Mouse (Mus musculus) c-Kit-positive CD71-positive TER-119-positive erythroid progenitor cells, embryonic 14.5 days (primary cell): ENCODE data around the gene Trappc3.

Experiments used
- DNase-seq: peaks from one replicate; pipeline ENCODE4 v3.0.0-alpha.2; 2013; ENCODE audit warnings: low spot score

Trappc3 gene

GRCm38 (mm10) chr4:126251655-126252254, 10.4 kb upstream of the Trappc3 start:
- no peak for DNase-seq

GRCm38 (mm10) chr4:126252411-126253237, 9.5 kb upstream of the Trappc3 start:
- no peak for DNase-seq

GRCm38 (mm10) chr4:126253637-126254272, 8.4 kb upstream of the Trappc3 start:
- DNase-seq = no peak

- no peak for DNase-seq
Measured at GRCm38 (mm10) chr4:126254315-126255112, 7.6 kb upstream of the Trappc3 start.

GRCm38 (mm10) chr4:126255113-126256001, 6.8 kb upstream of the Trappc3 start:
- no peak for DNase-seq

GRCm38 (mm10) chr4:126256131-126256791, 5.9 kb upstream of the Trappc3 start, which contains the start of gene Map7d1:
Gene Map7d1 (minus strand): TSS chr4:126256343.
- peak; percentile 80 for DNase-seq

GRCm38 (mm10) chr4:126256967-126257881, 4.9 kb upstream of the Trappc3 start:
- no peak for DNase-seq

- no peak for DNase-seq
Measured at GRCm38 (mm10) chr4:126259063-126259462, 3.1 kb upstream of the Trappc3 start.

GRCm38 (mm10) chr4:126259523-126260160, 2.5 kb upstream of the Trappc3 start:
- peak; percentile 30 for DNase-seq

- DNase-seq = peak; percentile 80
Measured at GRCm38 (mm10) chr4:126260520-126261201, 1.5 kb upstream of the Trappc3 start.

GRCm38 (mm10) chr4:126261266-126261665, 859 bp upstream of the Trappc3 start:
- DNase-seq = no peak

- DNase-seq = no peak
Measured at GRCm38 (mm10) chr4:126261675-126262074, 450 bp upstream of the Trappc3 start.

GRCm38 (mm10) chr4:126269292-126269691, 7.2 kb downstream of the Trappc3 start:
- no peak for DNase-seq

- DNase-seq = no peak
Measured at GRCm38 (mm10) chr4:126273753-126274152, 11.6 kb downstream of the Trappc3 start.

GRCm38 (mm10) chr4:126275081-126275480, 13.0 kb downstream of the Trappc3 start:
- no peak for DNase-seq

- no peak for DNase-seq
Measured at GRCm38 (mm10) chr4:126275681-126276131, 13.6 kb downstream of the Trappc3 start.

- DNase-seq = no peak
Measured at GRCm38 (mm10) chr4:126277906-126278564, 15.9 kb downstream of the Trappc3 start.

GRCm38 (mm10) chr4:126278565-126278915, 16.4 kb downstream of the Trappc3 start:
- no peak for DNase-seq
